Mouse (Mus musculus): ENCODE data around the gene Syt16. TPM values are rescaled to one million over a fixed set of nuclear protein-coding genes. Genes with fewer than 3 reads are reported as not detected.

Gene Syt16
- polyA plus RNA-seq, 1 experiment from 2014 or later, result 9.6 TPM

DNA sequence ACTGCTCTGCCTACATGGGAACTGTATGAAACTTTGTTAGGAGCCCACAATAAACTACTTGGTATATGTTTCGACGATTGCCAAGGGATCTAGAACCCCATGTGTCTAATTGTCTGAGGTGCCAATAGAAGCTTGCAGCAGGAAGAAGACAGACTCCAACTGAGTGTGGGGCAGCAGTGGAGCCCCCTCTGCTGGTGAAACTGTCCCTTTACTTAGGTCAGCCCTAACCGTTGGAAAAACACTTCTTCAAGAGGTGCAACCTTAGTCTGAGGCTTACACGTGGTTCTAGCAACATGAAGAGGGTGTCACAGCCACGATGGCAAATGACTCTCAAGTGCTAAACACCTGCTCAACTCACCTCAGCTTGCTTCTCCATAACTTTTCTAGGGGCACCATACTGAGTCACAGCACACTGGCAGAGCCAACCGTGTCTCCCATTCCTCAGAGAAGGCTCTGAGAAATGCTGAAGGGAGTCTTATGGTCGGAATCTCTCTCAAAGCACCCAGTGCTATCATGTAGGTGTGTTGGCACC, 17.3 kb downstream of the Syt16 start:
- Histone ChIP-seq H3K4me2 (replicated peaks) (no peak overlapping the region), H3K4me1 (no peaks in the 10 kb centered on the region; the same call in 1 of the 2 replicates), H3K9me3 (no peaks in the 10 kb centered on the region), H3K27ac (no peak overlapping the region), H3K36me3 (no peaks in the 10 kb centered on the region), H3K4me3 (no peak overlapping the region), H3K9ac (no peak overlapping the region), H3K27me3 (no peaks in the 10 kb centered on the region)
- WGBS, result 59% methylated on average over 7 of the region's 7 CpGs
- ATAC-seq (ENCODE audit: insufficient number of reproducible peaks, insufficient read depth, low FRiP score, low TSS enrichment), result no peak

DNA sequence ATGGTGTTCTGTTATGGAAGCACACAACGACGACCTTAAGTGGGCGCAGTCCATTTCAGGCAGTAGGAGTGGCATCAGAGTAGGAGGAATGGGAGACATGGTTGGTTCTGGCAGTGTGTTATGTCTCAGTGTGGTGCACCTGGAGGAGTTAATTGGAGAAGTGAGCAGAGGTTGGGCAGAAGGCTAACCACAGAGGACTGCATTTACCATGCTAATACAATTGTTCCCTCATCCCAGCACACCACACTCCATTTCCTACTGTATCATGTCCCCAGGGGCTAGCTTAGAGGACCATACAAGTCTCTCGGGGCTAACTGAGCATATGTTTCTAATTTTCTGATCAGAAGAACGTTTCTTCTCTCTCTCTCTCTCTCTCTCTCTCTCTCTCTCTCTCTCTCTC, 18.0 kb downstream of the Syt16 start:
- H3K9me3 ChIP-seq, result no peaks in the 10 kb centered on the region
- no peaks in the 10 kb centered on the region; the same call in 1 of the 2 replicates for H3K4me1 ChIP-seq
- no peaks in the 10 kb centered on the region for H3K27me3 ChIP-seq
- no peak overlapping the region for H3K9ac ChIP-seq
- no peak overlapping the region for H3K27ac ChIP-seq
- H3K4me3 ChIP-seq, result no peak overlapping the region
- no peaks in the 10 kb centered on the region for H3K36me3 ChIP-seq
- no peak for ATAC-seq (ENCODE audit: insufficient number of reproducible peaks, insufficient read depth, low FRiP score, low TSS enrichment)
- H3K4me2 ChIP-seq (replicated peaks), result no peak overlapping the region
- WGBS, result 61% methylated on average over 5 of the region's 5 CpGs

DNA sequence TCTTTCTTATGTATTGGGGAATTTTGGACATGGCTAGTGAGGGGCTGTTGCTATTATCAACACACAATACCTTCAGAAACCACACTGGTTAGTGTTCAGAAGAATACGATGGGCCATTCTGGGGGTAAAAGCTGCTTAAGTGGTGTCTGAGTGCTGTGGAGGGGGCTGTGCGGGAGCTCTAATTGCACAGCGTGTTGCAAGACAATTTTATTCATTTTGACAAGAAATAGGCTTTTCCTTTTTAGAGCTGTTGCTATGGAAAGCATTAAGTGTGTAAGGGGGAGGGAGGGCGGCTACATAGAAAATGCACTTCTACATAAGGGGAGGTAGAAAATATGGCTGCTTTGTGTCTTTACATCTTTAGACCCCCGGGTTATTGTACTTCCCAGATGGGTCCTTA, 25.8 kb downstream of the Syt16 start:
- H3K4me3 ChIP-seq, result no peak overlapping the region
- ATAC-seq (ENCODE audit: insufficient number of reproducible peaks, insufficient read depth, low FRiP score, low TSS enrichment), result no peak
- no peaks in the 10 kb centered on the region for H3K27me3 ChIP-seq
- 64% methylated on average over 5 of the region's 5 CpGs for WGBS
- H3K9ac ChIP-seq, result no peak overlapping the region
- no peaks in the 10 kb centered on the region for H3K9me3 ChIP-seq
- H3K4me1 ChIP-seq, result no peaks in the 10 kb centered on the region
- H3K36me3 ChIP-seq, result no peaks in the 10 kb centered on the region
- no peak overlapping the region for H3K4me2 ChIP-seq (replicated peaks)
- no peak overlapping the region for H3K27ac ChIP-seq

DNA sequence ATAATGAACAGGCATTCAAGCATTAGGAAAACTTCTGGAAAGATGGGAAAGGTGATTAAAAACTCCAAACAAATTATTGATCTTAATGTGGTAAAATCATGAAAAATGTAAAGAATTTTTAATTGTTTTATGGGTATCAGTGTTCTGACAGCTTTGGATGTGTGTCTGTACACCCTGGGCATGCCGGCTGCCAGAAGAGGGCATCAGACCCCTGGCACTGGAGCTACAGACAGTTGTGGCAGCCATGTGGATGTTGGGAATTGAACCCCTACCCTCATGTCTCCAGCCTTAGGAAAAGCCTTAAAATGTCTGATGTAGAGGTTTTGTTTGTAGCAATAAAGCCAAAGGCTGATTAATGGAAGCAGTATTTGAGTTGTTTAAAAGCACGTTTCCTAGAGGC, 27.5 kb downstream of the Syt16 start:
- ATAC-seq (ENCODE audit: insufficient number of reproducible peaks, insufficient read depth, low FRiP score, low TSS enrichment), result no peak
- 85% methylated on average over 2 of the region's 2 CpGs for WGBS
- H3K4me1 ChIP-seq, result no peaks in the 10 kb centered on the region
- H3K9ac ChIP-seq, result no peak overlapping the region
- H3K27me3 ChIP-seq, result no peaks in the 10 kb centered on the region
- no peak overlapping the region for H3K27ac ChIP-seq
- H3K9me3 ChIP-seq, result no peaks in the 10 kb centered on the region
- H3K36me3 ChIP-seq, result no peaks in the 10 kb centered on the region
- H3K4me2 ChIP-seq (replicated peaks), result no peak overlapping the region
- no peak overlapping the region for H3K4me3 ChIP-seq

DNA sequence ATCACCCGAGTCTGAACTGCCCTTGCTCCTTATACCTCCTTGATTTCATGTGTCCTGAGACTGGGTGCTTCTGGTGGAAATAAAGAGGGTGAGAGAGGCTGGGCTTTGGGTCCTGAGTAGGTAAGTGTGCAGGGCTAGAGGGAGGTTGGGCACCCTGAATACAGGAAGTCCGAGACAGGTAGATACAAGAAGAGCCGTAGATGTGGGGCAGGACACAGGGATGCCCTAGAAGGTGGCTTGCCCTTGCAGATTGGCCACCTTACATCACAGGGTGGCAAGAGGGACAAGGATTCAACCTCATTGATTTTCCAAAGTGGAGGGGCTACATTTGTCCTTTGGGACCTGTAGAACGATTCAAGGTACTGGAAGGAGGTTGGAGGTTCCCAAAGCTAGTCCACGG, 45.8 kb downstream of the Syt16 start:
- Histone ChIP-seq H3K4me1 (no peaks in the 10 kb centered on the region), H3K9ac (no peak overlapping the region), H3K4me3 (no peak overlapping the region), H3K36me3 (no peaks in the 10 kb centered on the region), H3K9me3 (no peaks in the 10 kb centered on the region), H3K4me2 (replicated peaks) (no peak overlapping the region), H3K27ac (no peak overlapping the region), H3K27me3 (no peaks in the 10 kb centered on the region)
- no peak for ATAC-seq (ENCODE audit: insufficient number of reproducible peaks, insufficient read depth, low FRiP score, low TSS enrichment)
- WGBS, result 90% methylated on average over 5 of the region's 5 CpGs

DNA sequence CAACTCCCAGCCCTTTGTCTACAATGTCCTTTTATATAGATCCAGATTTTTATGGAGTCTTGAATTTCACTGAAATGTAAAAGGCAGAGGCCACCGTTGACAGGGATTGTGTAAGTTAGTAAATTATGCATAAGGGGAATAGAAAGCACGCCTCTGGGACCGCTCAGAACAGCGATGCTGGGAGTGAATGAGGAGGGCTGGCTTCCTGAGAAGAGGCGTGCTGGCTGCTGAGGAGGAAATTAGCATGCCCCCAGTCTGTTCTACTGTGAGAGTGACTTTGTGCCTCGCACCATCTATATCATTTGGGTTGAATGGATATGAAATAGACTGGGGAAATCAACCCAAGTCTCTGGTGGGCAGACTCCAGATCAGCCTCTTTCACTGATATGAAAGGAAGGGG, 46.3 kb downstream of the Syt16 start:
- H3K36me3 ChIP-seq, result no peaks in the 10 kb centered on the region
- WGBS, result 70% methylated on average over 6 of the region's 6 CpGs
- H3K4me3 ChIP-seq, result no peak overlapping the region
- H3K4me1 ChIP-seq, result no peaks in the 10 kb centered on the region
- no peak overlapping the region for H3K4me2 ChIP-seq (replicated peaks)
- ATAC-seq (ENCODE audit: insufficient number of reproducible peaks, insufficient read depth, low FRiP score, low TSS enrichment), result no peak
- H3K27me3 ChIP-seq, result no peaks in the 10 kb centered on the region
- H3K27ac ChIP-seq, result no peak overlapping the region
- no peak overlapping the region for H3K9ac ChIP-seq
- H3K9me3 ChIP-seq, result no peaks in the 10 kb centered on the region

DNA sequence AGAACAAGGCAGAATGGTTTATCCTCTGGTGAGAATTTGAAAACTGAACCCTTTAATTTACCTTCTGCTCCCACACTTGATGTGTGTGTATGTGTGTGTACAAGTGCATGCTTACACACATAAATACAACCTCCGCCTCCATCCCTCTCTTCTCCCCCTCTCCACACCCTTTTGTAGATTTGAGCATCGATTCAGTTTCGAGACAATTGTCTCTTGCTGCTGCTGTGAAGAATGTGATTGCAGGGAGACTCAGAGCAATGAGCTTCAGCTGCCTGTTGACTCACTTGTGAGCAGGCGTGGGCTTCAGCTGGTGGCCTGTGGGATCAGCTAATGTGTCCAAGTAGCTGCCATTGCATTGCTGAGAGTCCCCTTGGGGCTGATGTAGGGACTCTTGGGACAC, 46.8 kb downstream of the Syt16 start:
- Histone ChIP-seq H3K9ac (no peak overlapping the region), H3K4me2 (replicated peaks) (no peak overlapping the region), H3K27ac (no peak overlapping the region), H3K9me3 (no peaks in the 10 kb centered on the region), H3K36me3 (no peaks in the 10 kb centered on the region), H3K4me3 (no peak overlapping the region), H3K4me1 (no peaks in the 10 kb centered on the region), H3K27me3 (no peaks in the 10 kb centered on the region)
- ATAC-seq (ENCODE audit: insufficient number of reproducible peaks, insufficient read depth, low FRiP score, low TSS enrichment), result no peak
- WGBS, result 84% methylated on average over 4 of the region's 4 CpGs

DNA sequence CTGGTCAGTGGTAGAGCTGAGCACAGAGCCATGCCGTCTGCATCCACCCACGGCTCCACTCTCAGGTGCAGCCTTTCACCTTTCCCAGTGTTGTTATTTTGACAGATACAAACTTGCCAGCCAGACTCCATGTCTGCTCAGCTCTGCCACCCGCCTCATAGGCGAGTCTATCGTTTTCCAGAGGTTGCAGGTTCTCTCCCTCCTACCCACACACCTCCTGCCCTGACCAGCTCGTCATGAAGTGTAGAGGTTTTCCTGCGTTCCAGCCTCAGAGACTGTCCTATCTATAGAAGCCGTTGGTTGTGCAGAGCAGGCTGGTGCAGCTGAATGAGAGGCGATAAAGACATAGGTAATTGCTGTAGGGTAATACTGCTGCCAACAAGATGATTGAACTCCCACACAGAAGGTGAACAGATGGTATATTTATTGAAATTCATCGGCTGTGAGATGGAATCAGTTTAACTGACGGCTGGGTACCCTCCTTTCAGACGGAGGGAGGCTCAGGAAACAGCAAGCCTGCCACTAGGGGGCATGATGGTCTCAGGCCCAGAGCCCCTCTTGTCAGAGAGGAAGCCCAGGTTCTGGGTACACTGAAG, 58.0 kb downstream of the Syt16 start:
- 53% methylated on average over 12 of the region's 12 CpGs for WGBS
- H3K9me3 ChIP-seq, result no peaks in the 10 kb centered on the region
- no peaks in the 10 kb centered on the region for H3K4me1 ChIP-seq
- no peak overlapping the region for H3K27ac ChIP-seq
- H3K27me3 ChIP-seq, result no peaks in the 10 kb centered on the region
- H3K4me2 ChIP-seq (replicated peaks), result no peak overlapping the region
- ATAC-seq (ENCODE audit: insufficient number of reproducible peaks, insufficient read depth, low FRiP score, low TSS enrichment), result no peak
- no peak overlapping the region for H3K4me3 ChIP-seq
- no peak overlapping the region for H3K9ac ChIP-seq
- H3K36me3 ChIP-seq, result no peaks in the 10 kb centered on the region

DNA sequence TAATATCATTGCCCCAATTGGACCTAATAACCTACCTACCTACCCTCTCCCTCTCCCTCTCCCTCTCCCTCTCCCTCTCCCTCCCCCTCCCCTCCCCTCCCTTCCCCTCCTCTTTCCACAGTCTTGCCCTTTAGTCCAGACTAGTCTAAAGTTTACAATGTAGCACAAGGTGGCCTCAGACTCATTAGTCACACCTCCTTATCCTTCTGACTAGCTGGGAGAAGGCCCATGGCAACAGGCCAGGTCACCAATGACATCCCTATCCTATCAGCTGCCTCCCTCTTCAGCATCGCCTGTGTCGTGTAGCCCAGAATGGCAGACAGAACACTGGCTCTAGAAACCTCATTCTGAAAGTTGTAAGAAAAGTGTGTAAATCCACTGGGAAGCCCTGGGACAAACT, 58.7 kb downstream of the Syt16 start:
- Histone ChIP-seq H3K27me3 (no peaks in the 10 kb centered on the region), H3K4me2 (replicated peaks) (no peak overlapping the region), H3K27ac (no peak overlapping the region), H3K9me3 (no peaks in the 10 kb centered on the region), H3K9ac (no peak overlapping the region), H3K4me1 (no peaks in the 10 kb centered on the region), H3K36me3 (no peaks in the 10 kb centered on the region), H3K4me3 (no peak overlapping the region)
- WGBS, result 71% methylated on average over 2 of the region's 2 CpGs
- no peak for ATAC-seq (ENCODE audit: insufficient number of reproducible peaks, insufficient read depth, low FRiP score, low TSS enrichment)

DNA sequence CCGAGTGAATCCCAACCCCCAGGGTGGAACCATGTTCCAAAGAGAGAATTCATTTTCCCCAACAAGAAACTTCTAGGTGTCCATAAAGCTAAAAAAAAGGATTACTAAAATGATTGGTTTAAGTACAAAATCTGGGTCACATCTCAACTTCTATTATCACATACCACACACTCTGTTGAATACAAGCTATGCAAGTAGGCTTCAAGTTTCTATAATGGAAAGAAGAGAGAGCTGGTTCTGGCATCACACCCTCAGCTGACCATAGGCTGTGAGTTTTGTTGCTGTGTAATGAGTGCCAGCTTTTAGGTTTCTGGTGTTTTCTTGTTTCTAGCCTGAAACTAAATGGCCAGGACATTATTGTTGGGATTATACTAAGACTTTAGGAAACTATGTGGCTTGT, 65.1 kb downstream of the Syt16 start:
- no peak overlapping the region for H3K9ac ChIP-seq
- no peaks in the 10 kb centered on the region for H3K9me3 ChIP-seq
- H3K36me3 ChIP-seq, result no peaks in the 10 kb centered on the region
- no peaks in the 10 kb centered on the region for H3K4me1 ChIP-seq
- H3K4me3 ChIP-seq, result no peak overlapping the region
- no peaks in the 10 kb centered on the region for H3K27me3 ChIP-seq
- 92% methylated on average over 1 of the region's 1 CpGs for WGBS
- H3K4me2 ChIP-seq (replicated peaks), result no peak overlapping the region
- ATAC-seq (ENCODE audit: insufficient number of reproducible peaks, insufficient read depth, low FRiP score, low TSS enrichment), result no peak
- H3K27ac ChIP-seq, result no peak overlapping the region

DNA sequence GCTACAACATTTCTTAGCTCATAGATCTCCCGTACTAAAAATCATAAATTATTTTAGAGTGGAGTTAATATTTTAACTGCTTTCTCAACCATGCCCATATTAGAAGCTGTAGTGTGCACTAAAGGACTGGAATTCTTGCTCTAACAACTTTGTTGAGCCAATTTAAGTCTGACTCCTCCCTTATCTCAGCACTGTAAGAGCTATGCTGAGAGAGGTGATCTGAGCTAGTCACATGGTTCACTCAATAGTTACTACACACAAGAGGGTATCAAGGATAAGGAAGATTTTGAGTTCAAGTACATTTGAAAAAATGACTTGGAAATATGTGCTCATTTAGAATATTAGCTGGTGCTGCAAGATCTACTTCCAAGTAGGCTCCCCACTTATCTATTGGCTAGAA, 71.5 kb downstream of the Syt16 start:
- Histone ChIP-seq H3K4me2 (replicated peaks) (no peak overlapping the region), H3K36me3 (no peaks in the 10 kb centered on the region), H3K4me3 (no peak overlapping the region), H3K27ac (no peak overlapping the region), H3K4me1 (no peaks in the 10 kb centered on the region), H3K9ac (no peak overlapping the region), H3K9me3 (no peaks in the 10 kb centered on the region), H3K27me3 (no peaks in the 10 kb centered on the region)
- ATAC-seq (ENCODE audit: insufficient number of reproducible peaks, insufficient read depth, low FRiP score, low TSS enrichment), result no peak
- 90% methylated on average over 1 of the region's 1 CpGs for WGBS

DNA sequence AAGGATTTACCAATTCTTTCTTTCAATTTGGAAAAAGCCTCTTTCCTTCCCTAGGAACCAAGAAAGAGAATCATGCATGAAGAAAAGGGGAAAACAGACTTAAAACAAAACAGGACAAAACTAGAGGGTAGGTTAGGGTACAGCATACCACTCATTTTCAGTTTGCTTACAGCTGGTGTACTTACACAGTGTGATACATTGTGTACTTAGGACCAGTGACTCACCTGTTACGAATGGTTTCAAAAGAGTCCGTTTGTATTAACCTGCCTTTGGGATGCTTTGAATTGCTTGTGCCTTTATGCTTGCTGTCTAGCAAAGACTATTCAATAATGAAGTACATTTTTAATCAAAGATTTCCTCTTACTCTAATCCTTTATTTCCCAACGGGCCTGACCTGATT, 78.1 kb downstream of the Syt16 start:
- WGBS, result 76% methylated on average over 3 of the region's 3 CpGs
- ATAC-seq (ENCODE audit: insufficient number of reproducible peaks, insufficient read depth, low FRiP score, low TSS enrichment), result no peak
- H3K27me3 ChIP-seq, result no peaks in the 10 kb centered on the region
- H3K9me3 ChIP-seq, result no peaks in the 10 kb centered on the region
- no peaks in the 10 kb centered on the region for H3K4me1 ChIP-seq
- H3K27ac ChIP-seq, result no peak overlapping the region
- no peak overlapping the region for H3K4me2 ChIP-seq (replicated peaks)
- no peak overlapping the region for H3K4me3 ChIP-seq
- no peaks in the 10 kb centered on the region for H3K36me3 ChIP-seq
- H3K9ac ChIP-seq, result no peak overlapping the region

DNA sequence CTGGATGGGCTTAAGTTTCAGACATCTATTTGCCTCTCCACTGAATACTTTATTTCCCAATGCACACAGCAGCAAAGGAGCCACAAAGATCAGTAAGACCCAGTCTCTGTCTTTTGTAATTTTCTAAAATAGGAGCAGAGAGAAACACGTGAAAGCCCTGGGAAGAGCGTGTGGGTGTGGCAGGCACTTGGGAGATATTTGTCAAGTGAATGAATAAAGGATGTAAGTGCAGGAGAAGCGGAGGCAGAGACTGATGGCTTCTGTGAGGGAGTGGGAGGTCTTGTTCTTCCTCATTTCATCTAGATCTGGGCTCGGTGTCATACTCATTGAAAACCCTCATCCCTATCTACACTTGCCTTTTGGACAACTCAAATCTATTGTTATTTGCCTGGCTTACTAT, 78.6 kb downstream of the Syt16 start:
- WGBS, result 69% methylated on average over 4 of the region's 4 CpGs
- no peak overlapping the region for H3K27ac ChIP-seq
- no peak overlapping the region for H3K9ac ChIP-seq
- no peaks in the 10 kb centered on the region for H3K4me1 ChIP-seq
- no peaks in the 10 kb centered on the region for H3K9me3 ChIP-seq
- H3K36me3 ChIP-seq, result no peaks in the 10 kb centered on the region
- H3K4me2 ChIP-seq (replicated peaks), result no peak overlapping the region
- ATAC-seq (ENCODE audit: insufficient number of reproducible peaks, insufficient read depth, low FRiP score, low TSS enrichment), result no peak
- no peaks in the 10 kb centered on the region for H3K27me3 ChIP-seq
- H3K4me3 ChIP-seq, result no peak overlapping the region

Data from embryonic facial prominence, embryonic 12.5 days (tissue).